Mouse (Mus musculus): ENCODE measurements around the gene Glrx3. TPM values are rescaled to one million over a fixed set of nuclear protein-coding genes. Genes with fewer than 3 reads are reported as not detected.

Glrx3 gene
- polyA plus RNA-seq, 1 experiment from 2014 or later: 262 TPM

Other genes starting within 250 kb of the Glrx3 start
- 8.6 and 11.6 TPM in 2 replicates for gene Ebf3, start 123.2 kb upstream of the Glrx3 start, polyA plus RNA-seq (2015; fragmentation: Nextera tagmentation; extraction: Ambion mirVana)
- 25.6 and 27.4 TPM in 2 replicates for gene 9430038I01Rik, start 26.9 kb upstream of the Glrx3 start, polyA plus RNA-seq (2015; fragmentation: Nextera tagmentation; extraction: Ambion mirVana)